Mouse (Mus musculus): ENCODE measurements around the gene Ak1. TPM values are rescaled to one million over a fixed set of nuclear protein-coding genes. Genes with fewer than 3 reads are reported as not detected.

Gene Ak1
- total RNA-seq, 2 experiments from 2014 or later: 31.2 to 48.5 TPM

- DNase-seq (ENCODE audit: low spot score in 2 of 2): no peak
These were observed 23.1 kb upstream of the Ak1 start for GRCm38 (mm10) chr2:32598506-32598905.

DNA sequence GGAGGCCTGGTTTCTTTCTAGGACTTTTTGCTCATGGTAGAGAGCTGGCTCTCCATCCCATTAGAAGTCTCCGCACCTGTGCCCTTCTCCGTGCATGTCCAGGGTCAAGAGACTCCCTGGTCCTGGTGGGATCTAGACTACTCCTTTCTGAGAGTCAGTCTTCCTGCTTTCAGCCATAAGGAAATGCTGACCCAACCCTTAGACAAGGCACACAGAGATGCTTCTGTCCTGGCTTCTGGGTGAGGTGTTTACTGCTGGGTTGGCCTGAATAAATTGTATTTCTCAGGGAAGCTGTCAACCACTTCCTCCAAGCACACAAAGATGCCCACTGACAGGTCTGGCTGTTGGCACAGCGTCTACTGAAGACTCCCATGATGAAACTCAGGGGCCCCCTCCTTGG is 22.1 kb upstream of the Ak1 start, which contains the start of gene St6galnac6:
Gene St6galnac6 (plus strand): TSS at position 301 of the 400 bp plus-strand sequence.
- DNase-seq (ENCODE audit: low spot score in 2 of 2): no peak

GRCm38 (mm10) chr2:32601417-32602065 is 20.0 kb upstream of the Ak1 start:
- DNase-seq (ENCODE audit: low spot score in 2 of 2): peak in 1 of 2 experiments; percentile 33

DNA sequence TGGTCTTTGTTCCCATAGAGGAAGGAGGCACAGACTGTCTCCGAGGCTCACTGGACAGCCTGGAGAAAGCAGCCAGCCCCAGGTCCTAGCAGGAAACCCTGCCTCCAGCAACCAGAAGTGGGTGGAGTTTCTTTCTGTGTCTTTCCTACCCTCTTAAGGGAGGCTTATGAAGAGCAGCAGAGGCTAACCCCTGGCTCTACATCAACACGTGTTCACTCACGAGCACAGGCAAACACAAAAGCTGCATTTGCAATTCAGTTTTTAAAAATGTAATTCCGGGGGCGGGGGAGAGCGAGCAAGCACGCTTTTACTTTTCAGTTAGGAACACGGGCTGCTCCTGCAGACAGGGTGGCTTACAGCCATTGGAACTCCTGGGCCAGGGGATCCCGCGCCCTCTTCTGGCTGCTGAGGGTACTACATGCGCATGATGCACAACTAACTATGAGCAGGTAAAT is 18.9 kb upstream of the Ak1 start:
- DNase-seq (ENCODE audit: low spot score in 2 of 2): peak; percentile 86 to 90

GRCm38 (mm10) chr2:32604631-32605030 is 16.9 kb upstream of the Ak1 start:
- DNase-seq (ENCODE audit: low spot score in 2 of 2): no peak

DNA sequence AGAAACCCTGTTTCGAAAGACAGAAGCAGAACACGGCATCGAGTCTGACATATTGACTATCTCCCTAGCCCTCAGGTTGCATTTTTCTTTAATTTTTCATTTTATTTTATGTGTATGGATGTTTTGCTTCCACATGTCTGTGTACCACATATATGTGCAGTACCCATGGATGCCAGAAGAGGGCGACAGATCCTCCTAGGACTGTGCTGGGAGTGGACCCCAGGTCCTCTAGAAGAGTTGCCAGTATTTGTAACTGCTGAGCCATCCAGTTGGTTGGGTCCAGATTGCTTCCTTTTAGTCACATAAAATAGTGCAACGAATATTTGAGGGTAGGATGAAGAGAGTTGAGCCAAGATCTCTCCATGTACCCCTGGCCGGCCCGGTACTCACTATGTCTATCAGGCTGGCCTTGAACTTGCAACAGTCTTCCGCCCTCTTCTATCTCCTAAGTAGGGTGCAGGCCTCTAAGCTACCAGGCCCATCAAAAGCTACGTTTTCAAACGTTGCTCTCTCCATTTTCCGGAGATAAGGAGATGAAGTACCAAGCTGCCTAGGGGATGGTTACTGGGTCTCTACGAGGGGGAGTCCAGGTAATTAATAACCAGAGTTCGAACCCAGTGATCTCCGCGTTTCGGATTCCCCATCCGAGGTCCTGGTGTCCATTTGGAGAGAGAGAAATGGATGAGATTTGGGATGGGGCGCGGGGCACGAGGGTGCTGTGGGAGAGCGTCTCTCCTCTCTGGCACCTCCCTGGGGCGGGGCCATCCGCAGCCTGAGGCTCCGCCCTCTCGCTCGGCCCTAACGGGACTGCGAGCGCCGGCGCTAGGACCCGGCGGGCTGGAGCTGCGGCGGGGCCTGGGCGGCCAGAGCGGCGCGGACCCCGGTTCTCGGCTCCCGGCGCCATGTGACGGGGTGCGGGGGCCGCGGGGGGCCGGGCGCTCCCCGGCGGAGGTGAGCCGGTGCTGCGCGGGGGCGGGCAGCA is 15.1 kb upstream of the Ak1 start:
- peak; percentile 83 to 86 for DNase-seq (ENCODE audit: low spot score in 2 of 2)

DNA sequence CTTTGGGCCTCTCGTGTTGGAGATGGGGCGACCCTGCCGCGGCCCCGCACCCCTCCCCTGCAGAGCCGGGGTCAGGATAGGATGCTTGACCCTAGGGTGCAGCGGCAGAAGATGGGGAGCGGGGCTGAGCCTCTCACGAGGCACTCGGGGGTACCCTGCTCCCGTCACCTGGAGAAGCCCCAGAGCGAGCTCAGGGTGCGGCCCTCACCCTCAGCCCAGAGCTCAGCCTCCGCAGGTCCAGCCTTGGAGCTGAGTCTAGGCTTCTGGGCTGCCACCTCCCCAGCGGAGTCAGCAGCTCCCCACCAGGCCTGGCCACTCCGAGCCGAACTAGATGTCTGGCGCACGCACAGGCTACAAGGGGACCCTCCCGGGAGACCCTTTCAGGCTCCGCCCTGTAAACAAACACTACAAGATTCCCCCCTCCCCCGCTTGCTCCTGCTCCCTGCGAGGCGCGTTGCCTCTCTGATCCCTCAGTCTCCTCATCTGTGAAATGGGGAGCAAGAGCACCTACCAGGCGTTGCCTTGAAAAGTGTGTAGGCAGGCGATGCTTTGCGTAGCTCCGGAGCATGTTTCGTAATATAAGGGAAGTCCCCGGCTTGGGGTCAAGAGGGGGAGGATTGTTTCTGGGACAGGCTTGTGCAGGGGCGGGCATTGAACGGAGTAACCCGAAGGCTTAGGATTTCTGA is 14.2 kb upstream of the Ak1 start:
- peak in 1 of 2 experiments; percentile 39 for DNase-seq (ENCODE audit: low spot score in 2 of 2)

GRCm38 (mm10) chr2:32608141-32608777 is 13.3 kb upstream of the Ak1 start:
- peak; percentile 66 to 70 for DNase-seq (ENCODE audit: low spot score in 2 of 2)

- DNase-seq (ENCODE audit: low spot score in 2 of 2): no peak
These were observed 12.7 kb upstream of the Ak1 start for GRCm38 (mm10) chr2:32608778-32609435.

DNA sequence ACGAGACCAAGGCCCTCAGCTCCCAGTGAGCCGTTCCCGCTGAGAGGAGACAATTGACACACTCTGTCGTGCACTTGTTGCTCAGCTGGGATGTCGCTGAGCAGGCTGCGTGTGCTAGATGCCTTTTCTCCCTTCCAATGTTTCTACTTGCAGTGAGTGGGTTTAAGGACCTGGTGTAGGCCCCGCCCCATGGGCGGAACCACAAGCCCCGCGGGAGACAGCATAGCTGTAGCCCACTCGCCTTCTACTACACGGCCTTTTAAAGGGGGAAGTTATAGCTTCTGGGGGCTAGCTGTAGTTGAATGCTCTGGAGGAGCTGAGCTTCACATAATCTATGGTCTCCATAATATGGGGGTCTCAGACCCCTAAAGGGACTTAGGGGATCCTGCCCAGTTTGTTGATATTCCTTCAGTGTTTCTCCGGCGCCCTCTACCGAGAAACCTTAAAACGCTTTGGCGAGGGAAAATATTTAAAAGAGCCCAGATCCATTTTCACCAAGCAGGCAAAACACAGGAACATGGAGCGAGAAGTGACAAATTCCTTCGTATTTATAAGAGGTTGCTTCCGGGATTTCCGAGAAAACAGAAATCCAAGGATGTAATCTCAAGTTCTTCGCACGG is 10.8 kb upstream of the Ak1 start:
- peak in 1 of 2 experiments; percentile 33 for DNase-seq (ENCODE audit: low spot score in 2 of 2)

DNA sequence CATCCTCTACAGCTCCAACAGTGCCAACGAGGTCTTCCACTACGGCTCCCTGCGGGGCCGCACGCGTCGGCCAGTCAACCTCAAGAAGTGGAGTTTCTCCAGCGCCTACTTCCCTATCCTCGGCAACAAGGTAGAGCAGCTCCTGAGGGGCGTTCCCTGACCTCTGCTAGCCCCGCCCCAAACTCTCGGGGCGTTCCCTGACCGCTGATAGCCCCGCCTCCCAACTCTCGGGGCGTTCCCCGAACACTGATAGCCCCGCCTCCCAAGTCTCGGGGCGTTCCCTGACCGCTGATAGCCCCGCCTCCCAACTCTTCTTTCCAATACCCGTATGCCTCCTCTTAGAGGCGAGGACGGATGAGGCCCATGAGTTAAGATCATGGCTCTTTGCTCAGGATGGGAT is 9.3 kb upstream of the Ak1 start:
- DNase-seq (ENCODE audit: low spot score in 2 of 2): no peak

GRCm38 (mm10) chr2:32617109-32617508 is 4.4 kb upstream of the Ak1 start:
- no peak for DNase-seq (ENCODE audit: low spot score in 2 of 2)

GRCm38 (mm10) chr2:32617601-32618000 is 4.0 kb upstream of the Ak1 start:
- no peak for DNase-seq (ENCODE audit: low spot score in 2 of 2)

GRCm38 (mm10) chr2:32618051-32618450 is 3.5 kb upstream of the Ak1 start:
- DNase-seq (ENCODE audit: low spot score in 2 of 2): no peak

DNA sequence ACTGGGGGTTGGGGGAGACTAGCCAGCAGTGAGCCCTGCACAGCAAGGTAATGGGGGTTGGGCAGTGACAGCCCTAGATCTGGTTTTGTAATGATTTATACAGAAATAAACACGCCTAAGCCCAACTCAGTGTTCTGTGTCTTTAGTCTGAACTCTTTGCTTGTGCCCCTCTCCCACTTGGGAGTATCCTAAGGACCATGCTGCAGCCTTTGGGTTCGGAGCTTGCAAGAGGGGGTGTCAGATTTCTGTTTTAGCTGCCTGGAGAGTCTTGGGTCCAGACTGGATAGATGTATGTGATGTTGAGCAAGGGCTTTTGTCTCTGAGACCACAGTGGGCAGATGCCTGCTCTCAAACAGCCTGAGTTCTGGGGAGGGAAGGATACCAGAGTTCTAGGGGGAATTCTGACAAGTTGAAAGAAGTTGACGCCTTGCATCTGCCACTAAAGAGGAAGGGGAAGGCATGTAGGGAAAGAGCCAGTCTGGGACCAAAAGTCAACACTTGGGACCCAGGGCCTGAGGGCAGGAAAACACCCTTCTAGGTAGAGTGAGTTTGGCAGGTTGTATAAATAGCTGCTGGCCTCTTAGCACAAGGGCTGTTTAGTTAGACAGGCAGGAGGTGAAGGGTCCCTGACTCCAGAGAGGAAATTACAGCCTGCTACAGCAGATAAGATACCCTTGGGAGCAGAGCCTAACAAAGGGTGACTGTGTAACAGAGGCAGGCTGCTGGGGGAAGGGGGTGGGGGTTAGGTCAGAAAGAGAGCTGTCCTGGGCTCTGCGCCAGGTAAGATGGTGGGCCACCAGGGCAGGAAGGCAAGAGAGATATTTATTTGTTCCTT is 659 bp upstream of the Ak1 start:
- no peak for DNase-seq (ENCODE audit: low spot score in 2 of 2)

GRCm38 (mm10) chr2:32624111-32624748 is 2.7 kb downstream of the Ak1 start:
- DNase-seq (ENCODE audit: low spot score in 2 of 2): no peak

GRCm38 (mm10) chr2:32625212-32625872 is 3.8 kb downstream of the Ak1 start:
- peak; percentile 55 to 64 for DNase-seq (ENCODE audit: low spot score in 2 of 2)
